Mouse (Mus musculus): ENCODE data around the gene A630095E13Rik. TPM values are rescaled to one million over a fixed set of nuclear protein-coding genes. Genes with fewer than 3 reads are reported as not detected.
"Not testable (repeated sequence)": the region's sequence is repeated elsewhere in the genome, so short reads cannot be mapped to it uniquely, and the experiment has no call there.

A630095E13Rik gene
- not detected for total RNA-seq (2022)

DNA sequence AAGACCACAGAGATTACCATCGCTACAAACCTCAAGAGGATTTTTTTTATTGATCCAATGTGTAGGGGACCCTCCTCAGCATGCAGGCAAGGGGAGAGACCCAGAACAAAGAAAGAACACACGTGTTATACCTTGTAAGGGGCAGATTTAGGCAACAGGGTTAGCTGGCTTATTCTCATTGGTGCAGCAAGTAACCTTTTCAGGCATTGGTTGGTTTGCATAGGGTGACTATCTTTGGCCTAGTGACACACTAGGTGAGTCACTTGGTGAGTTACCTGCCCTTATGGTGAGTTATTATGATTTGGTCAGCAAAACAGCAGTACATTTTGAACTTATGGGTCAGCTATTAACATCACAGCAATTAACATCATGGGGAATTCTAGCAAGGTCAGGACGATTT, at the start of gene A630095E13Rik:
TSS of gene A630095E13Rik (minus strand) at position 101 of the 400 bp plus-strand sequence.
- DNase-seq, result not testable (repeated sequence)

DNA sequence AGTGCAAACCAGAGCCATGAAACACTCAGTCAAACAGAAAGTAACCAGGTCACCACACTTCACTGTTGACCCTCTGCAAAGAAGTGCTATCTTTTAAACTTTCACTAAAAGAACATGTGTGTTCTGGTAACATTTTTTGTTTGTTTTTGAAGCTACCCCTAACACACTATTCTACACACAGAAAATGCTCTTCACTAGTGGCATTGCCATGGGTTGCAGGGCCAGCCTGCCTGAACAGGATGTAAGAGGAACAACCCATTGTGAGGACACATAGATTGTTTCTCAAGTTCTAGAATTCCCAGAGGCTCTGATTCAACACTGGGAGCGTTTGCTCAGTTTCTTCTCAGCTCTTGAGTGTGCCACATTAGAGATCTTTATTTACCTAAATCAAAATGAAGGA, 49.7 kb upstream of the A630095E13Rik start, which contains the start of gene Acrv1:
TSS of gene Acrv1 (plus strand) at position 301 of the 400 bp plus-strand sequence.
- no peak for DNase-seq

DNA sequence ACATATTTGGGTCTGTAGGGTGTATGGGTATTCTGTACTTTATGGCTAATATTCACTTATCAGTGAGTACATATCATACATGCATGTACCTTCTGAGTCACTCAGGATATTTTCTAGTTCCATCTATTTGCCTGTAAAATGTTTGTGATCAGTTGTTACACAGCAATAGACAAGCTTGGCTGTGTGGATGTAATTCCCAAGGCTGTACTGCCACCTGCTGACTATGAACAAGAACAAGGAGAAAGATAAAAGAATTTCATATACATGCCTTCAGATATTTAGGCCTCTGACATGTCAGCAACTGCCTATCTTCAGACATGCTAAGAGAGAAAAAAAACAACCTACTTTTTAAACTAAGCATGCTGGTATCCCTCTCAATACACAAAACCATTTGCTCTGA, 44.2 kb upstream of the A630095E13Rik start:
- DNase-seq, result no peak

DNA sequence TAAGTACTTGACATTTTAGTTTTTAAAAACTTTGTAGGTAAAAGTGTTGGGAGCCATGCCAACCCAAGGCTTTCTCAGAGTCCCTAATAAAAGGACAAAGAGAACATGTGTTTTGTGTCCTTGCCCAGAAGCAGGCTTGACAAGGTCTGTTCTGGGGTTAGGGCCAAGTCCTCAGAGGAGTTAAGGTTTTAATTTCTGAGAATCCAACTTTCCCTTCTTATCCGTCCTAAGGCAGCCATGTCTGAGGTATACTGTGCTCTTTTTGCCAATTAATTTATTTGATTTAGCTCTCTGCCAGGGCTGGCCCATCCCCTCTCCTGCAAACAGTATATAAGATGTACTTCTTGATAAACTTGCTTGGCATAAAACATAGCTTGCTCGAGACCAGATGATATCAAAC, 38.2 kb upstream of the A630095E13Rik start:
- no peak for DNase-seq

Other genes starting within 250 kb of the A630095E13Rik start
- not detected for gene Gm7257, start 211.5 kb downstream of the A630095E13Rik start, total RNA-seq (2022)
- gene Gm9513, start 167.7 kb downstream of the A630095E13Rik start, total RNA-seq (2022), result not detected
- not detected for gene Gm5615, start 101.4 kb downstream of the A630095E13Rik start, total RNA-seq (2022)
- gene Gm17689, start 60.7 kb downstream of the A630095E13Rik start, total RNA-seq (2022), result not detected
- gene Acrv1, start 49.8 kb upstream of the A630095E13Rik start, total RNA-seq (2022), result not detected
- gene Chek1, start 83.7 kb upstream of the A630095E13Rik start, total RNA-seq (2022), result 1 to 10 TPM; 2.1 to 3.6 (median 2.9) TPM
- 100 to 1,000 TPM; 245 to 300 (median 274) TPM for gene Stt3a, start 124.3 kb upstream of the A630095E13Rik start, total RNA-seq (2022)
- gene Ei24, start 154.0 kb upstream of the A630095E13Rik start, total RNA-seq (2022), result 100 to 1,000 TPM; 117 to 124 (median 122) TPM
- 10 to 100 TPM in 1 of 4 experiments, 1 to 10 TPM in 3; 5.7 to 10.3 (median 7.5) TPM for gene Fez1, start 178.5 kb upstream of the A630095E13Rik start, total RNA-seq (2022)

Measured in adrenal gland, adult 8-10 months (tissue).